Mouse (Mus musculus): Measurements from ENCODE around the gene Fhod1. TPM values are rescaled to one million over a fixed set of nuclear protein-coding genes. Genes with fewer than 3 reads are reported as not detected.

The Fhod1 gene
- polyA plus RNA-seq, 1 experiment from 2014 or later: 1.6 TPM

DNA sequence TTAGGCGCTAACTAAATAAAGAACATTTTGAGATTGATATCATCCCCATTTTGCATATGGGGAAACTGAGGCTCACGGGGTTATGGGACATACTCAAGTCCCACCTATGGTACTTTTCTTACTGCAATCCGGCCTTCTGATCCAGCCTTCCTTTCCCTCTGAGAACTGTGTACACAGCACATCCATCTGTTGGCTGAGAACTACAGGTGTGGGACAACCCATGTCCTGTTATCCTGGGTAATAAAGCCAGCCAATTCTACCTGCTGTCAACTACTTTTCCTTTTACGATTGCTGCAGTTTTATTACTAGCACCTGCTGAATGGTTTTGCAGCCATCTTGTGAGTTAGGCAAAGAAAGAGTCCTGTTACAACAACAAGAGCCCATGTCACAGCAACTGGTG is 6.8 kb upstream of the Fhod1 start:
- Histone ChIP-seq H3K9me3 (ENCODE audit: control insufficient read depth, low read length) (no peaks in the 10 kb centered on the region), H3K36me3 (ENCODE audit: control insufficient read depth, insufficient read depth, low read length) (0 out of 2 replicates have a peak, but pooled peaks cover 2% of the 10 kb centered on the region), H3K4me2 (no peak overlapping the region), H3K9ac (ENCODE audit: low read length) (no peak overlapping the region), H3K27me3 (ENCODE audit: control insufficient read depth, insufficient read depth, low read length) (no peaks in the 10 kb centered on the region), H3K4me1 (ENCODE audit: control insufficient read depth, insufficient read depth, low read length) (peaks cover 2% of the 10 kb centered on the region; the same call in 1 of the 2 replicates), H3K27ac (ENCODE audit: low read depth, low read length) (no peak overlapping the region), H3K4me3 (ENCODE audit: low read depth, low read length) (no peak overlapping the region)
- 88% methylated on average over 4 of the region's 4 CpGs for WGBS
- DNase-seq (ENCODE audit: low spot score, missing footprints) (no peak), ATAC-seq (ENCODE audit: low FRiP score) (no peak)

DNA sequence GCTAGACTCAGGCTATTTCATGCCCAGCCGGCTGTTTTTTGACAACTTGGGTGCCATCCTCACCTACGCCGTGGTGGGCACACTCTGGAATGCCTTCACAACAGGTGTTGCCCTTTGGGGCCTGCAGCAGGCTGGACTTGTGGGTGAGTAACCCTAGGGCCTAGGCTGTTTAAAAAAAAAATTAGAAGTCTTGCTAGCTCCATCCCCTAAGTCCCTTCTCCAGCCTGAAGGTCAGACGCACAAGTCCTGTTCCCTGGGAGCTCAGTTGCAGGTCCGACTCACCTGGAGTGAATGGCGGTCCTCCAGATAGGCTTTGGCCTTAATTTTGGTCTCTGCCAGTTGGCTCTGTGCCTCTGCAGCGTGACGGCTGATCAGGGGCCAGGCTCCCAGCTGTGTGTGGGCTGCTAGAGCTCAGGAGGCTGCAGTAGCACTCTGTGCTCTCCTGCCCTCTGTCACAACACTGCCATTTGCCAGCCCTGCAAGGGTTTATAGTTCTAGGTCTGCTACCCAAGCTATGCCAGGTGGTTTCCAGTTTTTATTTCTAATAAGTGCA is 5.9 kb upstream of the Fhod1 start:
- no peak overlapping the region for H3K4me2 ChIP-seq
- H3K36me3 ChIP-seq (ENCODE audit: control insufficient read depth, insufficient read depth, low read length): 0 out of 2 replicates have a peak, but pooled peaks cover 2% of the 10 kb centered on the region
- H3K4me3 ChIP-seq (ENCODE audit: low read depth, low read length): no peak overlapping the region
- no peak overlapping the region for H3K9ac ChIP-seq (ENCODE audit: low read length)
- DNase-seq (ENCODE audit: low spot score, missing footprints): no peak
- no peaks in the 10 kb centered on the region for H3K9me3 ChIP-seq (ENCODE audit: control insufficient read depth, low read length)
- no peak overlapping the region for H3K27ac ChIP-seq (ENCODE audit: low read depth, low read length)
- H3K4me1 ChIP-seq (ENCODE audit: control insufficient read depth, insufficient read depth, low read length): peaks cover 2% of the 10 kb centered on the region; the same call in 1 of the 2 replicates
- WGBS: 82% methylated on average over 8 of the region's 8 CpGs
- no peak for ATAC-seq (ENCODE audit: low FRiP score)
- H3K27me3 ChIP-seq (ENCODE audit: control insufficient read depth, insufficient read depth, low read length): no peaks in the 10 kb centered on the region

DNA sequence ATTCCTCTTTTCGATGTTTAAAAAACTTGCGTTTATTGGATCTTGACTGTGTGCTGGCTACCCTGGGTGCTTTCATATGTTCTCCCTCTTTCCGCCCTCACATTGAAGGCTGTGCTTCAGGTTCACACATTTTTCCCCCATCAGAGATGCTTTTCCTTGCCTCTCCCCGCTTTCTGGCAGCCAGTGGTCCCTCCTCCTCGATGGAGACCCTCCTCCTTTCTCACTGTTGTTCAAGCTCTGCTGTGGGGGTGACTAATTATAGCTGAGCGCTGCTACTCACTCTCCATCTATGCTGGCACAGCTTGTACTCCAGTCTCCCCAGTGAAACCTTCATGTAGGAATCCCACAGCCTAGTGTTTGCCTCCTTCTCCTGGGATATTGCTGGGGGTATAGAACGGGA is 2.4 kb upstream of the Fhod1 start:
- Histone ChIP-seq H3K4me1 (ENCODE audit: control insufficient read depth, insufficient read depth, low read length) (peaks cover 19% of the 10 kb centered on the region), H3K9me3 (ENCODE audit: control insufficient read depth, low read length) (no peaks in the 10 kb centered on the region), H3K27ac (ENCODE audit: low read depth, low read length) (no peak overlapping the region), H3K9ac (ENCODE audit: low read length) (no peak overlapping the region), H3K27me3 (ENCODE audit: control insufficient read depth, insufficient read depth, low read length) (no peaks in the 10 kb centered on the region; the same call in 1 of the 2 replicates), H3K4me3 (ENCODE audit: low read depth, low read length) (no peak overlapping the region), H3K4me2 (peak overlapping the region; percentile 99; the same call in 1 of the 2 replicates), H3K36me3 (ENCODE audit: control insufficient read depth, insufficient read depth, low read length) (0 out of 2 replicates have a peak, but pooled peaks cover 2% of the 10 kb centered on the region)
- ATAC-seq (ENCODE audit: low FRiP score) (no peak), DNase-seq (ENCODE audit: low spot score, missing footprints) (no peak)
- 47% methylated on average over 7 of the region's 7 CpGs for WGBS

DNA sequence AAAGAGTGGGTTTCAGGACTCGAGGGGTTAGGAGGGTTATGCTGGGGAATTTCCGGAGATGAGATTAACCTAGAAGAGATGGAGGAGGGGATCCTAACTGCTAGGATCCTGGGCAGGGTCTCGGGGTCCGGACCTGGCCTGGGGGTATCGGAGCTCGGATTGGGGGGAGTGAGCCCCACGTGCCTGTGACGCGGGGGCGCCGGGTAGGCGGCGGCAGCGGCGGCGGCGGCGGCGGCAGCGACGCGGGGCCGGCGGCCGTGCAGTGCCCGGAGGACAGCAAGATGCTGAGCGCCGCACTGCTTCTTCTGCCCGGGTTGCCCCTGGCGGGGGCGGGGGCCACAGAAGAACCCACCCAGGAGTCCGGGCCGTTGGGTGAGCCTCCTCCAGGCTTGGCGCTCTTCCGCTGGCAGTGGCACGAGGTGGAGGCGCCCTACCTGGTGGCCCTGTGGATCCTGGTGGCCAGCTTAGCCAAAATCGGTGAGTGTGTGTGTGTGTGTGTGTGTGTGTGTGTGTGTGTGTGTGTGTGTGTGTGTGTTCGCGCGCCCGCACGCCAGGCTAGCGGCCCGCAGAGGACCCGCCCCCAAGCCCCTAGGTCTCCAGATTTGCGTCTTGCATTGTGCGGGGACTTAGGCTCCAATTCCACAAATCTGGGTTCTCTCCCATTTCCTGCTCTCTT is 1.5 kb upstream of the Fhod1 start:
- peak overlapping the region; percentile 47; the same call in 1 of the 2 replicates for H3K27ac ChIP-seq (ENCODE audit: low read depth, low read length)
- ATAC-seq (ENCODE audit: low FRiP score): peak; percentile 33
- H3K9ac ChIP-seq (ENCODE audit: low read length): peak overlapping the region; percentile 78
- 0% methylated on average over 36 of the region's 48 CpGs for WGBS
- H3K36me3 ChIP-seq (ENCODE audit: control insufficient read depth, insufficient read depth, low read length): 0 out of 2 replicates have a peak, but pooled peaks cover 2% of the 10 kb centered on the region
- H3K9me3 ChIP-seq (ENCODE audit: control insufficient read depth, low read length): no peaks in the 10 kb centered on the region
- H3K4me2 ChIP-seq: peak overlapping the region; percentile 99
- H3K27me3 ChIP-seq (ENCODE audit: control insufficient read depth, insufficient read depth, low read length): no peaks in the 10 kb centered on the region; the same call in 1 of the 2 replicates
- peaks cover 19% of the 10 kb centered on the region for H3K4me1 ChIP-seq (ENCODE audit: control insufficient read depth, insufficient read depth, low read length)
- DNase-seq (ENCODE audit: low spot score, missing footprints): peak; percentile 94
- H3K4me3 ChIP-seq (ENCODE audit: low read depth, low read length): peak overlapping the region; percentile 62

DNA sequence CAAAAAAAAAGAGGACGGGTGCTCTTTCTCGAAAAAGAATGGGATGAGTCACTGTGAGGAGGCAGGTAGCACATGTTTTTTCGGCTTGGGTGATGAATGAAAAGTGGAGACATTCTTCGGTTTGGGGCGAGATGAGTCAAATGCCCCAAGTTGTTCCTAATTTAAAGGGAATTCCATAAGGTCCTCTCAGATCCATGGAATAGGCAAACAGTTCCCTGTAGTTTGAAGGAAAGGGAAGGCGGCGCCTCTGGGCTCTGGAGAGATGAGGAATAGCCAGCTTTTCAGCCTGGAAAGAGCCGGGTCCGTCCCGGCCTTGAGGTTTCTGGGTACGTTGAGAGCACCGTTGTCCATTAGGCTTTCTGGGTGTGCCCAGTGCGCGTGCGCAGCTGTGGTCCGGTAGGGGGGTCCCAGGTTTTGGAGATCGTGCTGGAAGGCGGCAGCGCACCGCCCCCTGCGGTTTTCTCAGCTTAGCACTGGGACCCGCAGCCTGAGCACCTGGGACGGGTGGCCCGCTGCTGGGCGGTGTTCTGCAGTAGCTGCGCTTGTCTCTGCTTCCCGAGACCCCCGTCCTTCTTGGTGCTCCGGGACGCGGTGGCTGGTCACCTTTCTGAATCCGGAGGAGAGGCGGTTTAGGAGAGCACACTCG is 820 bp upstream of the Fhod1 start, which contains the start of gene Slc9a5:
Gene Slc9a5 (plus strand): TSS at position 394 of the 646 bp plus-strand sequence.
- peak within 1 kb of the TSS; percentile 47 for H3K27ac ChIP-seq (ENCODE audit: low read depth, low read length)
- no peaks in the 10 kb centered on the region; the same call in 1 of the 2 replicates for H3K27me3 ChIP-seq (ENCODE audit: control insufficient read depth, insufficient read depth, low read length)
- under 1% methylated on average over 34 of the region's 34 CpGs for WGBS
- peaks cover 19% of the 10 kb centered on the region for H3K4me1 ChIP-seq (ENCODE audit: control insufficient read depth, insufficient read depth, low read length)
- H3K9me3 ChIP-seq (ENCODE audit: control insufficient read depth, low read length): no peaks in the 10 kb centered on the region
- H3K9ac ChIP-seq (ENCODE audit: low read length): peak within 1 kb of the TSS; percentile 78
- DNase-seq (ENCODE audit: low spot score, missing footprints): peak; percentile 97
- H3K36me3 ChIP-seq (ENCODE audit: control insufficient read depth, insufficient read depth, low read length): 0 out of 2 replicates have a peak, but pooled peaks cover under 1% of the 10 kb centered on the region
- peak; percentile 38 for ATAC-seq (ENCODE audit: low FRiP score)
- peak within 1 kb of the TSS; percentile 62 for H3K4me3 ChIP-seq (ENCODE audit: low read depth, low read length)
- H3K4me2 ChIP-seq: peak within 1 kb of the TSS; percentile 99

DNA sequence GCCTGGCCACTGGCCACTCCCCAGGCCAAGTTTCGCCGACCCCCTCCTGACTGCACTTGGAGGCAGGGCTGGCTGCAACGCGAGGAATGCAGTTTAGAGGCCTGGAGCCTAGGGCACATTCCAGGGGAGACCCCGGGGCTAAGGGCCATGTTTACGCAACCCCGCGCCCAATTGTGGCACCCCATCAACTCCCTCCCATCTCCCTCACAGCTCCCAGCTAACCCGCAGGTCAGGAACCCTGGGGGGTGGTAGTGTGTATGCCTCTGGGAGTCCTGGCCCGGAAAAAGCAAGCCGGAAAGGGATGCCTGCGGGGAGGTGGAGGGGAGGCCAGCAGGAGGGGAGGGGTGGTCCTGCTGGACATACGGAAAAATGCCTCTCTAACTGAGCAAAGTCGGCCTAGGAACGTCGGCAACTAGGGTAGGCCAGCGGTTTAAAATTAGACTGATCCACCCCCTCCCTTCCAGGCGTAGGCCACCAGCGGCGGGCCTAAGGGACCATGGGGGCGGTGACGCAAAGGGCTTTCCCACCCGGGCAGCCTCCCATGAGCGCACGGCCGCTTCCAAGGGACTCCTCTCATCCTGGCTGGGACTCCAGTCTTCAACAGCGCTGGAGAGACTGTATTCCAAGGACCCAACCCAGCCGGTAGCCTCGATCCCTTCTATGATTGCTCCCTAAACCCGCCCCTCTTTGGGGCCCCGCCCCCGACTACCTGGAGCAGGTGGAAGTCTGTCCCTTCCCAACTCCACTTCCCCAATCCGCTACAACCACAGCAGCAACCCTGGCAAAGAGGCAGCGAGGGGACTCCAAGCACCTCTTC is 934 bp downstream of the Fhod1 start:
- H3K4me3 ChIP-seq (ENCODE audit: low read depth, low read length): peak overlapping the region; percentile 62
- H3K4me2 ChIP-seq: peak overlapping the region; percentile 99
- peaks cover 19% of the 10 kb centered on the region for H3K4me1 ChIP-seq (ENCODE audit: control insufficient read depth, insufficient read depth, low read length)
- no peaks in the 10 kb centered on the region; the same call in 1 of the 2 replicates for H3K27me3 ChIP-seq (ENCODE audit: control insufficient read depth, insufficient read depth, low read length)
- no peak overlapping the region for H3K27ac ChIP-seq (ENCODE audit: low read depth, low read length)
- ATAC-seq (ENCODE audit: low FRiP score) (peak; percentile 14), DNase-seq (ENCODE audit: low spot score, missing footprints) (peak; percentile 94)
- H3K9ac ChIP-seq (ENCODE audit: low read length): peak overlapping the region; percentile 69
- WGBS: under 1% methylated on average over 34 of the region's 34 CpGs
- no peaks in the 10 kb centered on the region for H3K9me3 ChIP-seq (ENCODE audit: control insufficient read depth, low read length)
- H3K36me3 ChIP-seq (ENCODE audit: control insufficient read depth, insufficient read depth, low read length): no peaks in the 10 kb centered on the region

DNA sequence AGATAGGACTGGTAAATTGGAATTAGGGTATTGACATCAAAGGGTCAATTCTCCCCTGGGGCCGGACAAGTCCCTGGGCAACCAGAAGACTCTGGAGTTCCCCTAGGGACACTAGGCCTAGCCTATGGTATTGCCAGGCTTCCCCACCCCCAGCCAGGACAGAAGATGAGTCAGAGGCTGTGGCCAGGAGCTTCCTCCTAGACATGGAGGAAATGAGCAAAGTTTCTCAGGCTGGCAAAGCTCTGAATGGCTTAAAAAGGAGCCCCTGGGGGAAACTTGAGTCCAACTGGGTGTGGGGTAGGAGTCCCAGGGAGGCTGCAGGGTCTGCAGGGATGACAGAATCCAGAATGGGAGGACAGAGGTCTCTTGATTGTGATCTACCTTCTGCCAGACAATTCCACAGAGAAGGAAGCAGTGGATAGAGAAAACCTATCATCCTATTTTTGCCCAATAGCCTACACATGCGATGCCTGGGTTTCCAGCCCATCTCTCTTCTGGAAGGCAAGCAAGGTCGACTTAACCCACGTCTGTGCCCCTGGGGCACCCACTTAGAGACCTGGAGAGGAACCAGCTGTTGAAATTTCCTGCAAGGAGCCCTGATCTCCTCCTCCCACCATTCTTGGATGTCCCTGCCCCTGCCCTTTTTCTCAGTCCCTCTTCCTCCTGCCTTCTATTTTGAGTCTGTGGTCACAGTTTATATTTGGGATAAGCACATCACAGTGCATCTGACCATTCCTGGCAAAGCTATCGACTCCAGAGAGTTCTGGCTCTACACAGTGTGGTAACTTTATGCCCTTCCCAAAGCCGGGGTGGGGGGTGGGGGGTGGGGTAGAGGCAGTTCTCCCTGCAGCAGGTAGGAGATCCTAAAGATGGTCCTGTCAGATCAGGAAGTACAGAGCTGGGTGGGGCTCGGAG is 2.4 kb downstream of the Fhod1 start:
- ATAC-seq (ENCODE audit: low FRiP score) (no peak), DNase-seq (ENCODE audit: low spot score, missing footprints) (no peak)
- Histone ChIP-seq H3K9me3 (ENCODE audit: control insufficient read depth, low read length) (no peaks in the 10 kb centered on the region), H3K9ac (ENCODE audit: low read length) (no peak overlapping the region), H3K4me2 (no peak overlapping the region), H3K36me3 (ENCODE audit: control insufficient read depth, insufficient read depth, low read length) (no peaks in the 10 kb centered on the region), H3K27ac (ENCODE audit: low read depth, low read length) (no peak overlapping the region), H3K4me3 (ENCODE audit: low read depth, low read length) (no peak overlapping the region), H3K27me3 (ENCODE audit: control insufficient read depth, insufficient read depth, low read length) (no peaks in the 10 kb centered on the region; the same call in 1 of the 2 replicates), H3K4me1 (ENCODE audit: control insufficient read depth, insufficient read depth, low read length) (peaks cover 19% of the 10 kb centered on the region)
- 68% methylated on average over 7 of the region's 7 CpGs for WGBS
